Mouse (Mus musculus): ENCODE data around the gene Nf2.
A peak's percentile ranks its signal among the peaks of the same experiment; 100 is the strongest.

The Nf2 gene

DNA sequence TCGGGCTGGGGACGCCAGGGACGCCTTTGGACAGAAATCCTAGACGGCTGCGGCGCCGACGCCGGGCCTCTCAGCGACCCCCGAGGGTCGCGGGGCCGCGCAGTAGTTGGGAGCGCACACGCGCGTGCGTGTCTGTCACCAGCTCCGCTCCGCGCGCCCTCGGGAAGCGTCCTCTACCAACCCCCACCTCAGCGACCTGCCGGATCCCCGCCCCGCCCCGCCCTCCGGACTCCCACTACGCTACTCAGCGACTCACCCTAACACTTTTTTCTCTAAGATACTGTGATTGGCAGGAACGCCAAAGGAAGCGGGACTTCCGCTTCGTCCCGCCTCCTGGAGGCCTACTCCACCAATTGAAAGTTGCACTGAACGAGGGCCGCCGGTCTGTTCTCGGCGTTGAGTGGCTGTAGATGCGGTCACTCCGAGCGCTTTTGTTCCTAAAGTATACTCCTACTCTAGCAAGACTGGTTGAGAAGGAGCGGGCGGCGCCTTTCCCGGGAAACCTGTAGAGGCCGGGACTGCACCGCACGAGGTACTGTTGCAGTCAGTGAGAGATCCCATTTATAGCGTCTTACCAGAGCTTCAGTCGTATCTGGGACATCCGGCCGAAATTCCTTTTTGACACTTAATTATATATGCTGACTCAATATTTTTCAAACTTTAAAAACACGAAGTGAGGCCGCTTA lies at the start of gene Nf2:
Nf2 (minus strand) TSS at position 279 of the 686 bp plus-strand sequence.
- DNase-seq (ENCODE audit: low read depth, low spot score), result peak; percentile 96

DNA sequence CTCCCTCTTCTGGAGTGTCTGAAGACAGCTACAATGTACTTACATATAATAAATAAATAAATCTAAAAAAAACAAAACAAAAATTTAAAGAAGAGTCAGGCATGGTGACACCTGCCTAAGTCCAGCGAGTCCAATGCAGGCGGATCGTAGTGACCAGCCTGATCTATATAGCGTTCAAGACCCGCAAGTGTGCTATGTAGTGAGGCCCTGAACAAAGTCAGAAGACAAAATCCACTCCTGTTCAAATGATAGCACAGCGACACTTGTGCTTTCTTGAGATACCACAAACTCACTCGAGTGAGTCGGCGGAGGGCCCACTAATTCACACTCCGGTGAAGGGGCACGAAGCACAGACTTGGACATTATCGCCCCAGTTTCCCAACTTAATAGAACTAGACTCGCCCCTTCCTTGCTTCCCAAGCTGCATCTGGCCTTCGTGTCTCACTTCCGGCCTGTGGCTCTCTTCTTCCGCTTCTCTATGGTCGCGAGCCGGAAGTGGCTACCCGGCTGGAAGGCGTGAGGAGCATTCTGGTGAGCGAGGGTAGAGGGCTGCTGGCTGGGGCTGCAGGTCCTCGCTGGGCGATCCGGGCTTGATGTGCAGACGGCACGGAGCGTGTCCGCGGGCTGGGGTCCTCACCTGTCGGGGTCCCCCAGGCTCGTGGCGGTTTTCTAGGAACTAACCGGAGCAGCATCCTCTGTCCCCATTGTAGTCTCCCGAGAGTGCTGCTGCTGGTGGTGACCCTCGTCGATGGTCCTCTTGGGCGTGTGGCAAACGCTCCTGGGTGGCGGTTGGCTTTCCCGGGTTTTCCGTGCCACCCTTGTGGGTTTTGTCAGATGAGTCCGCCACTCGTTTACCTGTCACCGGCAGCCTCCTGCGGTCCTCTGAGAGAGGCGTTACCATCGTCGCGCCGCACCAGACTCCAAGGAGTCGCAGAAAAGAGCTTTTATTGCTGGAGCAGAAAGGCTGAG lies 45.8 kb upstream of the Nf2 start, which contains the start of gene Thoc5:
Thoc5 (plus strand) TSS at position 473 of the 969 bp plus-strand sequence.
- DNase-seq (ENCODE audit: low read depth, low spot score), result peak; percentile 84

DNA sequence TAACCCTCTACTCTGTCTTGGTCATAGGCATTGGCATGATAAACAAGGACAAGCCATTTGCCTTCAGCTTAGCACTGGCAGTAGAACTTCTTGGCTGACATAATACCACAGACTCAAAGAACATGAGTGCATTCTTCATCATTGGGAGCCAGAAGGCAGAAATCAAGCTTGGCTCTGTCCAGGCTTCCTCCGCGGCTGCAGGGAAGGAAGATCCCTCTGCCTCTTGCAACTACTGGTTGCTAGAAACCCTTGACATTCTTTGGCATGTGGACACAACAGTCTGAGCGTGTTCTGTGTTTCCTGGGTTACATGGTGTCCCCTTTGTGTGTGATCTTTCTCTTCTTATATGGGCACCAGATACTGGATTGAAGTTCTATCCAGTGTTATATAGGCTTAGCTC lies 37.7 kb upstream of the Nf2 start:
- no peak for DNase-seq (ENCODE audit: low read depth, low spot score)

DNA sequence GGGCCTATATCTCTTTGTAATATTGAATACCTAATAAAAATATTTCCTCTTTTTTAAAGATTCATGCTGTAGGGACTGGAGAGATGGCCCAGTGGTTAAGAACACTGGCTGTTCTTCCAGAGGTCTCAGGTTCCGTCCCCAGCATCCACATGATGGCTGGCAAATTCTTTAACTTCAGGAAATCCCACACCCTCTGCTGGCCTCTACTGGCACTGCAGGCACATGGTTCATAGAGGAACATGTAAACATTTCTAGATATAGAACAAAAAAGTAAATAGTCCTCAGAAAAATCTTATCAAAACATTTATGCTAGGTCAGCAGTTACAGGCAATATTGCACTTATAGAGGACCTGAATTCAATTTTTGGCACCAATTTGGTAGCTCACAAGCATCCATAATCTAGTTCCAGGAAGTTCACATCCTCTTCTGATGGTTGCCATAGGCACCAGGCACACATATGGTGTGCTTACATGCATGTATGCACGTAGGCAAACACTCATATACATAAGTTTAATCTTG lies 36.1 kb upstream of the Nf2 start:
- peak; percentile 77 for DNase-seq (ENCODE audit: low read depth, low spot score)

DNA sequence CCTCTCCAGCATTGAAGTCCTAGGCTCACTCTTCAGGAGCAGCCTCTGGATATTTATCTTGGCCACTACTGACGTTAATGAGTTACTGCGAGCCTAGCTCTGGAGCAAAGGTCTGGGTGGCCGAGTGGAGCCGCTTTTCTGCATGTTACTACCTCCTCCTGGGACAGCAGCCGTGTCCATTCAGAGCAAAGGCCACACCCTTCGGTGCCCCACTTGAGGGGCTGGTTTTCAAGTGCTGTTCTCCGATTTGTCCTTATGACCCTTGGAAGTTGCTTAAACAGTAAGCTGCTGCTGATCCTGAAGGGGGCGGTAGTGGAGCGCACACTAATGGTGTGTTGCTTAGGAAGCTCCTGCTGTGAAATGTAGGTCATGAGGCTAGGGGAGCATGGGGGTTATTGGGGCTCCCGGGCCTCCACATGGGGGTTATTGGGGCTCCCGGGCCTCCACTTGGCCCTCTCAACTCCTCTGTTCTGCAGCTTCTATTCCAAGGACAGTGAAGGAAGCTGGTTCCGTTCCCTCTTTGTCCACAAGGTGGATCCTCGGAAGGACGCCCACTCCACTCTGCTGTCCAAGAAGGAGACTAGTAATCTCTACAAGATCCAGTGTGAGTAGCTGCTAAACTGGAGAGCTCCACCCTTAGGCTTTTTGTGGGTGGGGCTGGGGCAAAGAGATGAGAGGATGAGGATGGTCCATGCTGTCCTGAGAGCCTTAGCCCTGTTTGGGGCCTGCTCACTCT lies 33.7 kb upstream of the Nf2 start:
- DNase-seq (ENCODE audit: low read depth, low spot score), result peak; percentile 40

DNA sequence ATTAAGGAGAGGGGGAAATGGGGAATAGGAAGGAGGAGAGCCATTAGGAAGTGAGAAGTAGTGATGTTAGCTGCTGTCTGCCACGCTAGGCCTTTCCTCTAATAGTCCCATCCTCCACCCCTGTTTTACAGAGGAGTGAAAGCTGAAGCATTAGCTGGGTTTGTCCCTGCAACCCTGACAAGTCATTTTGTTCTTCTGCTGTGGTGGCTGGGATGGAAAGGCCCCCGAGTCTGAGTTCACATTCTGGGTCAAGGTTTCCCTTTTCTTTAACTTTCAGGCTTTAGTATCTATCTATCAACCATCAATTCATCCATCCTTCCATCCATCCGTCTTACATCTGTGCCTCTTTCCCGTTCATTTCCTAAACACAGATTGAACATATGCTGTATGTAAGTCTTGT lies 31.8 kb upstream of the Nf2 start:
- DNase-seq (ENCODE audit: low read depth, low spot score), result no peak

DNA sequence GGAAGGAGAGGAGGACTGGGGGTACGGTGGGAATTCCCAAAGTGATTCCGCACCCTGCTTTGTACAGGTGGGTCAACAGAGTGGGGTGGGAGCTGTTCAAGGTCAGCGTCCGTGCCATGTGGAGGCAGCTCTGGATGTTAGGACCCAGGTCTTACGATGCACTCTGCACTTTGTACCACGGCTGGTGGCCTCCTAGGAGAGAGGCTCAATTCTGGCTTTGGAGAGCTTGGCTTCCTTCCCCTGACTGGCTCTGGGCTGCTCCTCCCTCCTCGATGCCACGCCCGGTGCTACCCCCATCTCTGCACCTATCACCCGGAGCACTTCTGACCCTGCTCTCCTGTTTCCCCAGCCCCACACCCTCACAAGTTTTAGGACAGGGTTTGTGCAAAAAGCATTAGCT lies 25.2 kb upstream of the Nf2 start:
- DNase-seq (ENCODE audit: low read depth, low spot score), result peak; percentile 14

DNA sequence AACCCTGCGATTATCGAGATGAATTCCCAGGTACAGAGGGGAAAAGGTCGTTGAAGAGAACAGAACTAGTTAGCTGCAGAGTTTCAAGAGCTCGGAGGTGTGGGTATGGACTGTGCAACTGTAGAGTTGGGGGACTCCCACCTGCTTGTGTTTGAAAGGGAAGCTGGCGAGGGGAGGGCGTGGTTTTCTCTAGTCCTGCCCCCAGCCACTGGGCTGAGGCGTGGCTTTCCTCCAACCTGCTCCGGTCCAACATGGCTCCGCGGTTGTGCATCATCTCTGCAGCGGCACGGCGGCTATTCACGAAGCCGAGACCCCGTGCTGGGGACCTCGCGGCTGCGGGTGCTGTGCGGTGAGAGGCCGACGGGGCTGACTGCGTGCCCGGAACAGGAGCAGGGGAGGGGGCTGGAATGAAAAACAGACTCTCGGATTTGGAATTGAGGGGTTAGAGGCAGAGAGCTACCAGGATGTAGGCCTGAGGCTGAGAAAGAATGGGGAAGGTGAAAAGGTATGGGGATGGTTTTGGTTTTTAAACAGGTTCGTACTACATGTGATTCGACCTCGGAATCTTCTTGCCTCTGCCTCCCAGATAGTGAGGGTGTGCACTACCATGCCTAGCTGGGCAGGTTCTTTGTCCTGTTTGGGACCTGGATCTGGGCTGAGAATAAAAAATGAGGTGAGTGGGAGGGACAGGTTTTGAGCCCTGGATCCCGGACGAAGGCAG lies 24.6 kb upstream of the Nf2 start, which contains the start of gene Nipsnap1:
Nipsnap1 (plus strand) TSS at position 197 of the 721 bp plus-strand sequence.
- DNase-seq (ENCODE audit: low read depth, low spot score), result peak; percentile 92

DNA sequence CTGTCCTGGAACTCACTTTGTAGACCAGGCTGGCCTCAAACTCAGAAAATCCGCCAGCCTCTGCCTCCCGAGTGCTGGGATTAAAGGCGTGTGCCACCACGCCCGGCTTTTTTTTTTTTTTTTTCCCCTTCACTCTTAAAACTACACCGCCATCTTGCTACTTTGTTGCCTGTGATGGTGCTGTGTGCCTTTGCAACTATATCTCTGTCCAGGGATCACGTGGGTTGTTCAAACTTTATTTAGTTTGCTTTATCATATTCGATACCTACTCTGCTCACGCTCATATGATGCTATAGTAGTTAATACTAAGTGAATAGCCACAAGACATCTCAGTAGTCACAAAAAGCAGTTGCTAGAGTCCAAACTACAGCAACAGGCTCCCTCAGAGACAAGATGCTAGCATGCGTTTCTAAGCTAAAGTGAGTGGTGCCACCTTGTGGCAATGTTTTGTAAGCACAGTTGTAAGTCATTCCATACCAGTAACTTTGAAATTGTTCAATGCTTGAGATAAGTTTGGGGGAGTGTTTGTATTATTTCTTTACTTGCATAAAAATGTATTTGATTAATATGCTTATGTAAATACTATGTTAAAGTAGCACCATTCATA lies 16.4 kb upstream of the Nf2 start:
- DNase-seq (ENCODE audit: low read depth, low spot score), result peak; percentile 87

DNA sequence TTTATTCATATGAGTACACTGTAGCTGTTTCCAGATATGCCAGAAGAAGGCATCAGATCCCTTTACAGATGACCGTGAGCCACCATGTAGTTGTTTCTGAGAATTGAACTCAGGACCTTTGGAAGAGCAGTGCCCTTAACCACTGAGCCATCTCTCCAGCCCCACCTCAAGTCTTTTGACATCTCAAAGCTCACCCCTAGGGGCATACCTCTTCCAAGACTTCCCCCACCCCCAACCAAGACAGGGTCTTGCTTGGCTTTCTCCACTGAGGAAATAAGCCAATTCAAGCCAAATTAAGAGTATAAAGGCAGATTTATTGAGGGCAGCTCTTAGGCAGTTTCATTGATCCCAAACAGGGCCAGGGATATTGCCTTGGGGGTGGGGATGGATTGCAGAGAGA lies 13.4 kb upstream of the Nf2 start:
- no peak for DNase-seq (ENCODE audit: low read depth, low spot score)

DNA sequence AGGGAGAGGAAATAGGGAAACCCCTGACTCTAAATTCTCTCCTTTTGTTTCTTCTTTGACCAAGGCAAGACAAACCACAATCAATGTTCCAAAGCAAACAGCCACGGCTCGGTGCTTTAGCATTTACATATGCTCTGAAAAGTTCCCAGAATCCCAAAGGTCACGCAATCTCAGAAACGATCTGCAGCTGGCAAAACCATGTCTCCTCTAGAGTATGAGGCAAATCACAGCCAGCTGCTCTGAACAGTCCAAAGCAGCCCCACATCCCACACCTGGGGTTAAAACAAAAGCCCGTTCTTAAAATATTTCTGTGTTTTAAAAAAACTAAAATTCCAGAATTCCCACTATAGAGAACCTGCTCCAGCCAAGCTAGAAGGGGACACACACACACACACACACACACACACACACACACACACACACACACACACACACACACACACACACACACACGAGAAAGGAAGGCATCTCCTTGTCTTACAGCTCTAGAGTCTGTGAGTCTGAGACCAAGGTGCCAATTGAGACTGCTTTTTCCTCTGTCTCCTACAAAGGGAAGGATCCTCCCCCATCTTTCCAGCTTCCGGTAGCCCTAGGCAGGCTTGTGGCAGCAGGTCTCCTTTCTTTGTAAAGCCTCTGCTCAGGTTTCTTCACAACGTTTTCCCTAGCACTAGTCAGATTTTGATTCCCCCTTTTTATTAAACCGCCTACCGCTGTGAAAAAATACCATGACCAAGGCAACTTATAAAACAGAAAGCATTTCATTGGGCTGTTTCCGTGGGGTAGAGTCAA lies 12.7 kb upstream of the Nf2 start:
- DNase-seq (ENCODE audit: low read depth, low spot score), result no peak

DNA sequence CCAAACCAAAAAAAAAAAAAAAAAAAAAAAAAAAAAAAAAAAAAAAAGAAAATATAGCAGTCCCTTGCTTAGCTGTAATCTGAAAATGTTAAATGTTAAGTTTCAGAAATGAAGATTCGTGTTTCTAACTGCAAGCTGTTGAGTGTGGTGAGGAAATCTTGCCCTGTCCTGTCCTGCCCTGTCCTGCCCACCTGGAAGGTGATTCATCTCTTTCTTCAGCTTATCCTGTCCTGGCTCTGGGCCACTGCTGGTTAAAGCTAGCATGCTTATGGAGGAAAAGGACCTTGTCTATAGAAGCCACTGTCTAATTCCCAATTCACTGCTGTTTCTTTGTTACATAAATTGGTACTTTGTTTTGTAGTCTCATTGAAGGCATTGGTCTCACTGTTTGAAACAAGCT lies 11.7 kb upstream of the Nf2 start:
- DNase-seq (ENCODE audit: low read depth, low spot score), result no peak

DNA sequence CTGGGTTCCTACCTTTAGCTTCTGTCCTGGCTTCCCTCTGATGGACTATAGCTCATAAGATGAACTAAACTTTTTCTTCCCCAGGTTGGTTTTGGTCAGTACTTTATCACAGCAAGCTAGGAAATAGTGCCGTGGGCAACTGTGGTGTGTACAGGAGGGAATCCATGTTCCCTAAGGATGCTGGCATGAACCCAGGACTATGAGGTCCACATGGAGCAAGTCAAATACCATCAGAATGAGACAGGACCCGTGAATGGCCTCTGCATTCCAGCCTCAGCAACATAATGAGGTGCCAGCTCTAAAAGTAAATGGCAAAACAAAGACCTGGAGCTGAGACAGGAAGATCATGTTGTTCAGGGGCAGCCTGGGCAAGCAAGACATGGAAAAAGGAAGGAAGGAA lies 9.1 kb upstream of the Nf2 start:
- DNase-seq (ENCODE audit: low read depth, low spot score), result no peak

DNA sequence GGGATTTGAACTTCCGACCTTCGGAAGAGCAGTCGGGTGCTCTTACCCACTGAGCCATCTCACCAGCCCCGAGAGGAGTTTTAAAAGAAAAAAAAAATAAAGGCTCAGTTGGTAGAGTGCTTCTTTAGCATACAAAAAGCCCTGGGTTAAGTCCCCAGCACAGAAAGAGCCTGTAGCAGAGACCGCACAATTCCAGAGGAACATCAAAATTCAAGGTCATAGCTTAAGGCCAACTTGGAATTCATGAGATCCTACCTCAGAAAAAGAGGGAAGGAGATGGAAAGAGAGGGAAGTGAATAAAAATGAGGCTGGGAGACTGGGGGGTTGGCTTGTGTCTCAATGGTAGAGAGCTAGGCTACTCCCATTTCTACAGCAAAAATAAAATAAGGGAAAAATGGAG lies 4.8 kb upstream of the Nf2 start:
- DNase-seq (ENCODE audit: low read depth, low spot score), result no peak

DNA sequence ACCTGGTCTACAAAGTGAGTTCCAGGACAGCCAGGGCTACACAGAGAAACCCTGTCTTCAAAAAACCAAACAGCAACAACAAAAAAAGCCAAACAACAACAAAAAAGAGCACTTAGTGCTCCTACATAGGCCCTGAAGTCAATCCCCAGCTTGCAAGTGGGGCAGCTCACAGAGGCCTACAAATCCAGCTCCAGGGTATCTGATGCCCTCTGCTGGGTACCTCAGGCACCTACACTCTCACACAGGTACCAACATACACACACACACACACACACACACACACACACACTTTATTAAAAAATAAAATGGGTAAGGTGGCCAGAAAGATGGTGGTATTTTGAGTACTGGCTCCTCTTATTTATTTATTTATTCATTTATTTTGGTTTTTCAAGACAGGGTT lies 3.7 kb upstream of the Nf2 start:
- peak; percentile 30 for DNase-seq (ENCODE audit: low read depth, low spot score)

DNA sequence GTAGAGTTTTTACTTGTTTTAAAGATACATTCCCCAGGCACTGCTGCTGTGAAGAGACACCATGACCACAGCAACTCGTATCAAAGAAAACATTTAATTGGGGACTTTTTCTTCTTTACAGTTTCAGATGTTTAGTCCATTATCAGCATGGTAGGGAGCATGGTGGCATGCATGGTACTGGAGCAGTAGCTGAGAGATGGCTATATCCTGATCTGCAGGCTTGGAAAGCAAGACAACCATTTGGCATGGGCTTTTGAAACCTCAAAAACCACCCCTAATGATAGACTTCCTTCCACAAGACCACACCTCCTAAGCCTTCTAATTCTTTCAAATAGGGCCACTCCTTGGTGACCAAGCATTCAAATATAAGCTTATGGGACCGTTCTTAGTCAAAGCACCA lies 1.1 kb upstream of the Nf2 start:
- no peak for DNase-seq (ENCODE audit: low read depth, low spot score)

DNA sequence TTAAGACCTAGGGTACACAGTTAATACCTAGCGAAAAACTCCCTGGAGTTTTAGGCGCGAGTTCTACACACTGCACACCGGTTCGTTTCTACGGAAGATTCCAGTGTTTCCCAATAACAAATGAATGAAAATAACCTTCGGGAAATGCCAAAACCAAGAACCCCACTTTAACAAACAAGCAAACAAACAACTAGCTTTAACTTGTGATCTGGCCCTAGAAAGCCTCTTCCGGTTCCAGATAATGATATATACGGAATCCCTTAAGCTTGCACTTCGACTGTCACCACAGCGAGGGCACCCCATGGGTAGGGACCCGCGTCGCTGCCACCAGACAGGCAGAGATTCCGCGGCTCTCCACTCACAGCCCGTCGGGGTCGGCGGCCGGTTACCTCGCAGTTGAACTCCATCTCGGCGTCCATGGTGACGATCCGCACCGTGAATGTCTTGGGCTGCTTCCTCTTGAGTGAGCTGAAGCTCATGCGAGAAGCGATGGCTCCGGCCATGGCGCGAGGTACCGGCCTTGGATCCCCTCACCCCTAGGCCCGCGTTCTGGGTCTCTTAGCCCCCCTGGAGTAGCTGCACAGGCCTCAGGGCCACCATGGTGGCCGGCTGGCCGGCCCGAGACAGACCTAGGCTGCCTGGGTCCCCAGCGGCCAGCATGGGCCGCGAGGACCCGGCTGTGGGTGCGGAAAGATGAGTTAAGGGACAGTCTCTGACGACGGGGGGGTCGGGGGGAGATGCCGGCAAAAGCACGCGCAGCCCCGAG lies 670 bp downstream of the Nf2 start:
- DNase-seq (ENCODE audit: low read depth, low spot score), result peak; percentile 69

DNA sequence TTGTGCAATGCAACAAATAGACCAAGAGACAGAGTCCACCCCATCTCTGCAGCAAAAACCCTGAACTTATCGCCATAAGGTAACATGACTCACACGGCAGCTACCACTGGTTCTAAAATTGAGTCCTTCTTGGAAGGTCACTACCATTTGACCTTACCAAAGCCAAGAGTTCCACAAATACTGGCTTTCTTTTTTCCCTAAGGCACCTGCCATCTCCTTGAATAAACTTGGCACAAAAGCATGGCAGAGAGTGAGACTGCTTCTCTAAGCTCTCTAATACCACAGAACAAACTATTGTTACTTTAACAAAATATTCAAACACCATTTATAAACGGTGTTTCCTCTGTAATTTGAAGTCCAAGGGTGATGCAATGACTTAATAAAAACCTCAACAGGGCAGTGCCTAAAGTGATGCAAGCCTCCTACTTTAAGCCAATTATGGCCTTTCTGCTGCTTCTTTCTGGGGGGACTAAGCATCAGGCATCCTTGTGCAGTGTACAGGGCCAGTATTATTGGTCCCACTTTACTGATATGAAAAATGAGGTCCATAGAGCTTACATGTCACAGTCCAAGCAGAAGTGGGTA lies 8.3 kb downstream of the Nf2 start:
- no peak for DNase-seq (ENCODE audit: low read depth, low spot score)

DNA sequence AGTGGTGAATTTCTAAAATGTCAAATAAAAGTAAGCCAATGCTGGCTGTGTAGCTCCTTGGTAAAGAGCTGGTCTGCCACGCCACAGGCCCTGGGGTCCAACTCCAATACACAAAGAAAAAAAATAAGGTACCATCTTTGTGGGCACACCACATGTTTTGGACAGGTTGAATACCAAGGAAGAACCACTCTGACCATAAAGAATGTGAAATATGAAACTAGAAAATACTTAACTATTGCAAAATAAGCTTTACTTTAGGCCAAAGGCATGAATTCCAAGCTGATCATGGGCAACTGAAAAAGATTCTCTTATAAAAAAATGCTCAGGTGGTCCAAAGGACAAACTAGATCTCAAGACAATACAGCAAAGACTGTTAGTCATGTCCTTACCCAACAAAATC lies 11.1 kb downstream of the Nf2 start:
- DNase-seq (ENCODE audit: low read depth, low spot score), result no peak

Measured in CD4-positive, CD25-positive, alpha-beta regulatory T cell, adult 2 months (primary cell).